ENCODE assay signal across 14 mouse cellular contexts in the genomic region with DNA sequence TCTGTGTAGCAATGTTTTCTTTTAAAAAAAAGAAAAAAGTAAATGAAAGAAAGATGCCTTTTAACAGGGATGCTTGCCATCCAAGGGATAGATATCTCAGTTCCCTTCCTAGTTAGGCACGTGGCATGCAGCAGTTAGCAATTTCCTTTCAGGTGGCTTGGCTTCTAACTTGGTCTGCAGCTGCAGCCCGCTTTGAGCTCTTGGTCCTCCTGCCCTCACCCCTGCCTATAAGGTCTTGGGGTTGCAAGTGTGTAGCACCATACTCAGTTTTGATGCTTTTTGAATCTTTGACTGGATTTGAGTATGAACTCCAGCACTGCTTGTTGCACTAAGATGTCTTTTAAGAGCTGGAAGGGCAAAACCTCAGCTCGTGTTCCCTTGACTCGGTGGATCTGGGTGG.
"Had no signal": no experiment of that assay in that cellular context is flagged by ENCODE, and none has a peak within 500 bp of the region (broad histone marks: within the 10 kb centered on the region; RNA-seq: fewer than 3 reads in every experiment).

No protein-coding gene starts in this region.

- H3K9me3 ChIP-seq: kidney, embryonic 15.5 days; limb, embryonic 12.5 days; megakaryocyte, embryonic 14.5 days; midbrain, embryonic 15.5 days; neural tube, embryonic 12.5 days had no signal

- H3K27me3 ChIP-seq: kidney, embryonic 15.5 days; limb, embryonic 12.5 days; megakaryocyte, embryonic 14.5 days; midbrain, embryonic 15.5 days; neural tube, embryonic 12.5 days had no signal

- ATAC-seq: midbrain, embryonic 15.5 days had no signal

- H3K4me3 ChIP-seq: kidney, embryonic 15.5 days; limb, embryonic 12.5 days; megakaryocyte, embryonic 14.5 days; midbrain, embryonic 15.5 days; neural tube, embryonic 12.5 days had no signal

- DNase-seq: kidney, adult 2 months; kidney, postnatal 14 days; liver; lung, adult 2 months; lung, postnatal 14 days had no signal

- H3K9ac ChIP-seq: kidney, embryonic 15.5 days; limb, embryonic 12.5 days; liver, embryonic 14.5 days; midbrain, embryonic 15.5 days; neural tube, embryonic 12.5 days had no signal

- H3K4me2 ChIP-seq: kidney, embryonic 15.5 days; limb, embryonic 12.5 days; midbrain, embryonic 11.5 days; midbrain, embryonic 15.5 days; neural tube, embryonic 12.5 days had no signal

- H3K36me3 ChIP-seq: midbrain, embryonic 15.5 days; neural tube, embryonic 12.5 days had no signal

- H3K4me1 ChIP-seq: limb, embryonic 12.5 days; midbrain, embryonic 15.5 days had no signal

- H3K27ac ChIP-seq: kidney, embryonic 15.5 days; limb, embryonic 12.5 days; liver, embryonic 14.5 days; macrophage; midbrain, embryonic 15.5 days; neural tube, embryonic 12.5 days; stomach, postnatal 0 days had no signal
